Mouse (Mus musculus) kidney, adult 2 months (tissue): ENCODE results near the gene Dcbld2.

Experiments
- CTCF ChIP-seq: fragments of 200-500 bp; conservative IDR thresholded peaks from 2 replicates; pipeline ENCODE4 v1.5.1; 2011; ENCODE audit warnings: low read depth, mild to moderate bottlenecking, control low read depth, low read length, moderate library complexity, mixed read lengths; ENCODE audit not compliant: insufficient read depth, insufficient read length
- POLR2A ChIP-seq: fragments of 200-500 bp; IDR thresholded peaks from one replicate; pipeline ENCODE4 v1.6.1; 2011; ENCODE audit warnings: low read depth, low read length, control low read depth

GRCm38 (mm10) chr16:58475544-58476154 lies 67.4 kb downstream of the Dcbld2 start:
- no peak for TF ChIP-seq CTCF
- TF ChIP-seq POLR2A, result no peak
